10 mouse cellular contexts compared by ENCODE assay signal in the genomic region with DNA sequence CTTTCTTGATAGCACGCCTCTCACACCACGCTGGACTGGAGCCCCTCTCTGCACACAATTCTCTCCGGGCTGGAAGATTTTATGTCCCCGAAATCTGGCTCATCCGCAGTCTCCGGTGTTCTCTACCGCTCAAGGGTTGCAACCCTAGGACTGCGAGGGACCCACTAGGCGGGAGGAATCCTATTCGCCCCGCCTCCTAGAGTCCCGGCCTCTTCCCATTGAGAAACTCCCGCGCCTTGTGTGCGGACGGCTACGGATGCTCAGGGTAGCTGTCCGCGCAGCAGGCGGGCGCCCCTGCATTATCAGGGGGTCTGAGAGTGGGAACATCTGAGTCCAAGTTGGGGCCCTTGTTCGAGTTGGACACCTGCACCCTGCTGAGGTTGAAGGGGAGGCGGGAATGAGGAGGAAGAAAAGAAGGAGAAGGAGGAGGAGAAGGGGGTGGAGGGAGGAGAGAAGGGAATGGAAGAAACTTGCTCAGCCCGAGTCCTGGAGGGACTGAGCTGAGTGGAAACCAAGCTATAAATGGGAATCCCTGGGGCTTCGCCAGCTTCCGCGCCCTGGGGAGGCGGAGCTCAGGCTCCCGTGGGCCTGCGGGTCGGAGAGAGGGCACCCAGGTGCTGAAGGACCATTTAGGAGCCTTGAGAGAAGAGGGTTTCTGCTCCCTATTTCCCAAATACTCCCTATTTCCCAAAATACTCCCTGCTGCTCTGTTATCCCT. TPM values are rescaled to one million over a fixed set of nuclear protein-coding genes. Genes with fewer than 3 reads are reported as not detected.
DNase-seq lines count a peak whose midpoint lies in the region; ATAC-seq and TF ChIP-seq lines count a peak whose summit lies in the region.
"Had no signal": no experiment of that assay in that cellular context is flagged by ENCODE, and none has a peak within 500 bp of the region (broad histone marks: within the 10 kb centered on the region; RNA-seq: fewer than 3 reads in every experiment).

No protein-coding gene starts in this region.

- H3K4me2 ChIP-seq in forebrain, embryonic 15.5 days (replicated peaks), result peak overlapping the region; percentile 45
- H3K4me2 ChIP-seq in midbrain, embryonic 11.5 days, result peak overlapping the region; percentile 48
- H3K4me2 ChIP-seq: liver, embryonic 13.5 days had no signal

- no peak for TF ChIP-seq EP300 in ES-Bruce4 (IDR thresholded peaks at IDR 0.05; ENCODE audit: insufficient read depth, low read depth, low read length)

- H3K27ac ChIP-seq in gastrocnemius, adult 2 months, result no peak overlapping the region
- H3K27ac ChIP-seq in ES-Bruce4 (ENCODE audit: insufficient read depth, low read length), result 0 out of 2 replicates have a peak overlapping the region, but pooled peaks have one; percentile 2
- no peak overlapping the region for H3K27ac ChIP-seq in forebrain, embryonic 15.5 days (replicated peaks)
- H3K27ac ChIP-seq in midbrain, embryonic 11.5 days (ENCODE audit: low read depth, low read length), result no peak overlapping the region
- H3K27ac ChIP-seq: liver, embryonic 13.5 days had no signal

- no peaks in the 10 kb centered on the region for H3K27me3 ChIP-seq in ES-Bruce4 (ENCODE audit: control insufficient read depth, insufficient read depth, low read length, poor library complexity, severe bottlenecking)
- peaks cover 88% of the 10 kb centered on the region for H3K27me3 ChIP-seq in forebrain, embryonic 15.5 days
- peaks cover 78% of the 10 kb centered on the region for H3K27me3 ChIP-seq in midbrain, embryonic 11.5 days (ENCODE audit: control insufficient read depth, insufficient read depth, low read length)

- H3K36me3 ChIP-seq in ES-Bruce4 (ENCODE audit: control insufficient read depth, insufficient read depth, low read length, poor library complexity, severe bottlenecking), result peaks cover 4% of the 10 kb centered on the region
- H3K36me3 ChIP-seq in forebrain, embryonic 15.5 days, result no peaks in the 10 kb centered on the region
- no peaks in the 10 kb centered on the region for H3K36me3 ChIP-seq in midbrain, embryonic 11.5 days (ENCODE audit: control insufficient read depth, insufficient read depth, low read length)
- H3K36me3 ChIP-seq: liver, embryonic 13.5 days had no signal

- peak overlapping the region; percentile 49 for H3K4me3 ChIP-seq in gastrocnemius, adult 2 months
- peak overlapping the region; percentile 68 for H3K4me3 ChIP-seq in ES-Bruce4 (ENCODE audit: low read depth, low read length)
- peak overlapping the region; percentile 20 for H3K4me3 ChIP-seq in forebrain, embryonic 15.5 days
- peak overlapping the region; percentile 20 for H3K4me3 ChIP-seq in midbrain, embryonic 11.5 days (ENCODE audit: low read depth, low read length)
- H3K4me3 ChIP-seq: liver, embryonic 13.5 days had no signal

- H3K4me1 ChIP-seq in ES-Bruce4 (ENCODE audit: control insufficient read depth, insufficient read depth, low read length), result peaks cover 15% of the 10 kb centered on the region
- peaks cover 27% of the 10 kb centered on the region for H3K4me1 ChIP-seq in forebrain, embryonic 15.5 days
- peaks cover 20% of the 10 kb centered on the region for H3K4me1 ChIP-seq in midbrain, embryonic 11.5 days (ENCODE audit: control insufficient read depth, insufficient read depth, low read length)

- no peak for TF ChIP-seq POLR2A in ES-Bruce4 (IDR thresholded peaks at IDR 0.05; ENCODE audit: insufficient read depth, low read length)

- no peak for DNase-seq in gastrocnemius, adult 2 months
- no peak for DNase-seq in gastrocnemius, postnatal 4 days (ENCODE audit: low spot score in 2 of 2)
- DNase-seq in midbrain, embryonic 11.5 days (ENCODE audit: low spot score, missing footprints), result peak; percentile 91
- no peak for DNase-seq in adrenal gland, adult 18-20 months (ENCODE audit: low spot score in 2 of 2)
- DNase-seq in cerebellum, postnatal 14 days, result no peak
- no peak for DNase-seq in right cerebral cortex, adult 18-20 months
- DNase-seq: liver, embryonic 13.5 days had no signal

- no peaks in the 10 kb centered on the region for H3K9me3 ChIP-seq in ES-Bruce4 (replicated peaks; ENCODE audit: control insufficient read depth, insufficient read depth, low read length, poor library complexity, severe bottlenecking)
- no peaks in the 10 kb centered on the region for H3K9me3 ChIP-seq in forebrain, embryonic 15.5 days
- H3K9me3 ChIP-seq in midbrain, embryonic 11.5 days (ENCODE audit: control insufficient read depth, low read length), result no peaks in the 10 kb centered on the region
- H3K9me3 ChIP-seq: liver, embryonic 13.5 days had no signal

- H3K9ac ChIP-seq in ES-Bruce4 (ENCODE audit: low read depth, poor library complexity, severe bottlenecking), result peak overlapping the region; percentile 68
- H3K9ac ChIP-seq in forebrain, embryonic 15.5 days (replicated peaks), result peak overlapping the region; percentile 25
- peak overlapping the region; percentile 42 for H3K9ac ChIP-seq in midbrain, embryonic 11.5 days (ENCODE audit: low read length)
- H3K9ac ChIP-seq: liver, embryonic 13.5 days had no signal

- TF ChIP-seq CTCF in gastrocnemius, adult 2 months (IDR thresholded peaks at IDR 0.05), result no peak
- no peak for TF ChIP-seq CTCF in ES-Bruce4 (IDR thresholded peaks at IDR 0.05; ENCODE audit: low read depth, low read length)

- intact Hi-C loops in gastrocnemius, adult 2 months (cut with DNase I), result no loop called here

- WGBS in forebrain, embryonic 15.5 days, result under 1% methylated on average over 31 of the region's 31 CpGs
- under 1% methylated on average over 31 of the region's 31 CpGs for WGBS in midbrain, embryonic 11.5 days

- no peak for ATAC-seq in forebrain, embryonic 15.5 days (replicated peaks)
- ATAC-seq in midbrain, embryonic 11.5 days (ENCODE audit: low FRiP score), result peak; percentile 33; the same call in 1 of the 2 replicates

RNA-seq across cellular contexts. Expression of gene Kirrel2, which starts 0.4 kb away (rescaled TPM):
- total RNA-seq in gastrocnemius, adult 2 months (2021), result not detected
- total RNA-seq in gastrocnemius, postnatal 4 days (2021), result under 1 TPM; 0.39 to 0.93 TPM
- polyA plus RNA-seq in ES-Bruce4 (2011; ENCODE audit: insufficient read depth, insufficient read length, low read depth, missing spikeins), result 5.8 and 9.4 TPM in 2 replicates
- polyA plus RNA-seq in forebrain, embryonic 15.5 days (2015; fragmentation: Nextera tagmentation; extraction: Ambion mirVana), result 0.20 and 0.47 TPM in 2 replicates
- 0.58 and 0.61 TPM in 2 replicates for polyA plus RNA-seq in midbrain, embryonic 11.5 days (2014; fragmentation: Nextera tagmentation; extraction: Ambion mirVana)
- total RNA-seq in adrenal gland, adult 18-20 months (2021), result not detected
- polyA plus RNA-seq: C2C12 had no signal

RNA-seq across cellular contexts. Expression of gene Nphs1, which starts 1.0 kb away (rescaled TPM):
- total RNA-seq in gastrocnemius, adult 2 months (2021), result not detected
- not detected for total RNA-seq in gastrocnemius, postnatal 4 days (2021)
- polyA plus RNA-seq in ES-Bruce4 (2011; ENCODE audit: insufficient read depth, insufficient read length, low read depth, missing spikeins), result 27.5 and 30.9 TPM in 2 replicates
- 0.23 TPM in 1 of 2 replicates, not detected in the other for polyA plus RNA-seq in forebrain, embryonic 15.5 days (2015; fragmentation: Nextera tagmentation; extraction: Ambion mirVana)
- not detected in 2 replicates for polyA plus RNA-seq in midbrain, embryonic 11.5 days (2014; fragmentation: Nextera tagmentation; extraction: Ambion mirVana)
- total RNA-seq in adrenal gland, adult 18-20 months (2021), result not detected

RNA-seq across cellular contexts. Expression of gene Aplp1, which starts 11.7 kb away (rescaled TPM):
- total RNA-seq in gastrocnemius, adult 2 months (2021), result 1 to 10 TPM in 1 of 2 experiments, under 1 TPM in 1; 0.94 to 1.2 TPM
- total RNA-seq in gastrocnemius, postnatal 4 days (2021), result 1 to 10 TPM; 3.5 to 4.2 TPM
- 70.6 and 78.2 TPM in 2 replicates for polyA plus RNA-seq in ES-Bruce4 (2011; ENCODE audit: insufficient read depth, insufficient read length, low read depth, missing spikeins)
- 544 and 608 TPM in 2 replicates for polyA plus RNA-seq in forebrain, embryonic 15.5 days (2015; fragmentation: Nextera tagmentation; extraction: Ambion mirVana)
- 128 and 134 TPM in 2 replicates for polyA plus RNA-seq in midbrain, embryonic 11.5 days (2014; fragmentation: Nextera tagmentation; extraction: Ambion mirVana)
- total RNA-seq in adrenal gland, adult 18-20 months (2021), result 10 to 100 TPM; 31.8 to 40.6 TPM

RNA-seq across cellular contexts. Expression of gene Nfkbid, which starts 35.5 kb away (rescaled TPM):
- total RNA-seq in gastrocnemius, adult 2 months (2021), result under 1 TPM; 0.11 to 0.13 TPM
- total RNA-seq in gastrocnemius, postnatal 4 days (2021), result under 1 TPM; 0.56 to 0.67 TPM
- polyA plus RNA-seq in ES-Bruce4 (2011; ENCODE audit: insufficient read depth, insufficient read length, low read depth, missing spikeins), result 4.1 TPM in 2 replicates
- 1.9 TPM in 2 replicates for polyA plus RNA-seq in forebrain, embryonic 15.5 days (2015; fragmentation: Nextera tagmentation; extraction: Ambion mirVana)
- polyA plus RNA-seq in midbrain, embryonic 11.5 days (2014; fragmentation: Nextera tagmentation; extraction: Ambion mirVana), result 0.63 and 1.2 TPM in 2 replicates
- total RNA-seq in adrenal gland, adult 18-20 months (2021), result 1 to 10 TPM; 1.6 to 2.0 TPM

RNA-seq across cellular contexts. Expression of gene Prodh2, which starts 36.4 kb away (rescaled TPM):
- total RNA-seq in gastrocnemius, adult 2 months (2021), result not detected
- under 1 TPM in 1 of 2 experiments, not detected in 1; 0.44 TPM for total RNA-seq in gastrocnemius, postnatal 4 days (2021)
- polyA plus RNA-seq in ES-Bruce4 (2011; ENCODE audit: insufficient read depth, insufficient read length, low read depth, missing spikeins), result 0.58 TPM in 1 of 2 replicates, not detected in the other
- polyA plus RNA-seq in forebrain, embryonic 15.5 days (2015; fragmentation: Nextera tagmentation; extraction: Ambion mirVana), result not detected in 2 replicates
- polyA plus RNA-seq in midbrain, embryonic 11.5 days (2014; fragmentation: Nextera tagmentation; extraction: Ambion mirVana), result not detected in 2 replicates
- total RNA-seq in adrenal gland, adult 18-20 months (2021), result 1 to 10 TPM in 1 of 2 experiments, not detected in 1; 1.2 TPM

Comparison
In these comparisons a context has a peak if more than half of its experiments do, and no peak if none do; other contexts are left out.
1. RNA of gene Aplp1, which starts 11.7 kb away (total RNA-seq): 31.8 to 40.6 TPM in adrenal gland, adult 18-20 months; 3.5 to 4.2 TPM in gastrocnemius, postnatal 4 days and 0.94 to 1.2 TPM in gastrocnemius, adult 2 months; every median in the first group is over 4 times any median in the second.
2. Peak in every context shown above with its lines, with median percentiles within 50 percentile points of each other: H3K4me3 ChIP-seq and H3K9ac ChIP-seq.